In the genomic region with DNA sequence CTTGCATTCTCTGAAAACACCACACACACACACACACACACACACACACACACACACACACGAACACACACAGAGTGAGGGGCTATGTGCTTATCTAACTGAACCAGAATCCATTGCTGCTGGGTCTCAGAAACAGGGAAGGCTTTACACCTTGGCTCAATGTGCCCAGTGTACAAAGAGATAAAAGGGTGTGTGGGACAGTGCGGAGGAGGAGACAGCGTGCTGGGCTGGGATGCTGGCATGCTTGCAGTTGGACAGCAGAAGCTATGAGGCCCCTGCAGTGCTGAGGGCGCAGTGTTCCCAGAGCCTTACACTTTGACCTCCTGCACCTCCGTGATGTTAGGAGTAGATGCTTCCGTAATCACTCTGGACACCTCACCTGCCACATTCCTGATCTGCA, we compare ENCODE assay signal across 14 mouse cellular contexts. TPM values are rescaled to one million over a fixed set of nuclear protein-coding genes. Genes with fewer than 3 reads are reported as not detected.
DNase-seq lines count a peak whose midpoint lies in the region; ATAC-seq and TF ChIP-seq lines count a peak whose summit lies in the region.
"Had no signal": no experiment of that assay in that cellular context is flagged by ENCODE, and none has a peak within 500 bp of the region (broad histone marks: within the 10 kb centered on the region; RNA-seq: fewer than 3 reads in every experiment).

No protein-coding gene starts in this region.

- TF ChIP-seq CTCF in gastrocnemius, adult 2 months (IDR thresholded peaks at IDR 0.05), result no peak
- no peak for TF ChIP-seq CTCF in G1E (IDR thresholded peaks at IDR 0.05; ENCODE audit: low read depth, low read length)
- TF ChIP-seq CTCF in intestine, postnatal 0 days (IDR thresholded peaks at IDR 0.05; ENCODE audit: low read depth), result no peak
- no peak for TF ChIP-seq CTCF in hindbrain, postnatal 0 days (IDR thresholded peaks at IDR 0.05; ENCODE audit: low read depth)

- H3K9ac ChIP-seq in intestine, postnatal 0 days (ENCODE audit: low read depth, low read length), result no peak overlapping the region
- no peak overlapping the region for H3K9ac ChIP-seq in hindbrain, postnatal 0 days (replicated peaks; ENCODE audit: low read length)
- H3K9ac ChIP-seq: embryonic facial prominence, embryonic 13.5 days; hindbrain, embryonic 14.5 days had no signal

- DNase-seq in gastrocnemius, adult 2 months, result no peak
- DNase-seq in gastrocnemius, postnatal 10 days, result no peak
- peak; percentile 62 for DNase-seq in G1E (ENCODE audit: low spot score)
- DNase-seq in lung, postnatal 4 days, result no peak
- DNase-seq in frontal cortex, adult 2 months (ENCODE audit: extremely low spot score in 1 of 2, low spot score in 1 of 2), result no peak
- no peak for DNase-seq in hindbrain, postnatal 0 days (ENCODE audit: low spot score)
- DNase-seq: cerebellum, adult 18-20 months; midbrain, embryonic 14.5 days had no signal

- WGBS in intestine, postnatal 0 days, result 54% methylated on average over 6 of the region's 6 CpGs
- whole genome bisulfite sequencing in hindbrain, postnatal 0 days, result 89% methylated on average over 6 of the region's 6 CpGs

- 0 out of 2 replicates have a peak, but pooled peaks cover 2% of the 10 kb centered on the region for H3K27me3 ChIP-seq in G1E (ENCODE audit: insufficient read depth, low read length)
- H3K27me3 ChIP-seq in intestine, postnatal 0 days (replicated peaks; ENCODE audit: control insufficient read depth, insufficient read depth, low read length), result peaks cover 10% of the 10 kb centered on the region
- H3K27me3 ChIP-seq in hindbrain, postnatal 0 days (ENCODE audit: insufficient read depth, low read length), result peaks cover 14% of the 10 kb centered on the region; the same call in 1 of the 2 replicates

- no peaks in the 10 kb centered on the region for H3K36me3 ChIP-seq in G1E (replicated peaks)
- H3K36me3 ChIP-seq in intestine, postnatal 0 days (ENCODE audit: control insufficient read depth, insufficient read depth), result no peaks in the 10 kb centered on the region
- H3K36me3 ChIP-seq in hindbrain, postnatal 0 days (ENCODE audit: insufficient read depth, low read length), result no peaks in the 10 kb centered on the region
- H3K36me3 ChIP-seq: embryonic facial prominence, embryonic 13.5 days had no signal

- H3K9me3 ChIP-seq in G1E (replicated peaks), result peaks cover 8% of the 10 kb centered on the region; the same call in 1 of the 2 replicates
- H3K9me3 ChIP-seq in intestine, postnatal 0 days (ENCODE audit: control insufficient read depth), result no peaks in the 10 kb centered on the region
- no peaks in the 10 kb centered on the region for H3K9me3 ChIP-seq in hindbrain, postnatal 0 days (ENCODE audit: low read length)
- H3K9me3 ChIP-seq: embryonic facial prominence, embryonic 13.5 days had no signal

- intact Hi-C loops in gastrocnemius, adult 2 months (cut with DNase I), result loop anchor here (5.0 kb wide), 1 partner anchor 84 kb away; a partner anchor contains a TSS

- peak overlapping the region; percentile 28 for H3K27ac ChIP-seq in gastrocnemius, adult 2 months
- no peak overlapping the region for H3K27ac ChIP-seq in intestine, postnatal 0 days (ENCODE audit: low read depth, low read length)
- H3K27ac ChIP-seq in hindbrain, postnatal 0 days, result no peak overlapping the region
- H3K27ac ChIP-seq: embryonic facial prominence, embryonic 13.5 days; hindbrain, embryonic 14.5 days; kidney, postnatal 0 days; layer of hippocampus, adult 2 months had no signal

- H3K4me1 ChIP-seq in G1E (ENCODE audit: insufficient read depth, low read depth, low read length), result peaks cover 66% of the 10 kb centered on the region
- no peaks in the 10 kb centered on the region for H3K4me1 ChIP-seq in intestine, postnatal 0 days (replicated peaks; ENCODE audit: control insufficient read depth, insufficient read depth, low read length)
- H3K4me1 ChIP-seq in hindbrain, postnatal 0 days (ENCODE audit: insufficient read depth, low read length), result no peaks in the 10 kb centered on the region
- H3K4me1 ChIP-seq: embryonic facial prominence, embryonic 13.5 days had no signal

- ATAC-seq in G1E (ENCODE audit: extremely low read depth, insufficient number of reproducible peaks, low FRiP score, poor library complexity, severe bottlenecking), result peak; percentile 91
- ATAC-seq in intestine, postnatal 0 days, result peak; percentile 48
- peak; percentile 72 for ATAC-seq in megakaryocyte progenitor cell, adult 5-6 weeks (replicated peaks; ENCODE audit: poor library complexity)
- no peak for ATAC-seq in hindbrain, postnatal 0 days

- no peak overlapping the region for H3K4me2 ChIP-seq in intestine, postnatal 0 days (replicated peaks; ENCODE audit: low read depth)
- no peak overlapping the region for H3K4me2 ChIP-seq in hindbrain, postnatal 0 days (ENCODE audit: low read depth, low read length)
- H3K4me2 ChIP-seq: embryonic facial prominence, embryonic 13.5 days; hindbrain, embryonic 14.5 days had no signal

- H3K4me3 ChIP-seq in gastrocnemius, adult 2 months, result no peak overlapping the region
- H3K4me3 ChIP-seq in G1E (ENCODE audit: low read depth, low read length), result peak overlapping the region; percentile 45; the same call in 1 of the 2 replicates
- H3K4me3 ChIP-seq in intestine, postnatal 0 days (ENCODE audit: low read depth, low read length), result no peak overlapping the region
- no peak overlapping the region for H3K4me3 ChIP-seq in hindbrain, postnatal 0 days (ENCODE audit: low read length)
- H3K4me3 ChIP-seq: embryonic facial prominence, embryonic 13.5 days; layer of hippocampus, adult 2 months had no signal

RNA-seq across cellular contexts. Expression of a gene that starts 38.5 kb away (rescaled TPM):
- 10 to 100 TPM in 1 of 2 experiments, 1 to 10 TPM in 1; 8.9 to 12.5 TPM for total RNA-seq in gastrocnemius, adult 2 months (2021)
- 10 to 100 TPM; 12.0 to 16.2 TPM for total RNA-seq in gastrocnemius, postnatal 10 days (2021)
- 97.6 and 119 TPM in 2 replicates for total RNA-seq in G1E (2014; fragmentation: Nextera tagmentation)
- 90.7 and 101 TPM in 2 replicates for total RNA-seq in G1E (2017)
- polyA plus RNA-seq in G1E (2012), result 19.8 and 34.0 TPM in 2 replicates
- polyA plus RNA-seq in intestine, postnatal 0 days (2015; fragmentation: Nextera tagmentation; extraction: Ambion mirVana), result 16.4 and 18.4 TPM in 2 replicates
- total RNA-seq in megakaryocyte progenitor cell, adult 5-6 weeks (2015), result 78.1 and 96.0 TPM in 2 replicates
- 75.8 and 82.2 TPM in 2 replicates for total RNA-seq in megakaryocyte progenitor cell, adult 5-6 weeks (2017)
- 27.7 and 29.2 TPM in 2 replicates for polyA plus RNA-seq in frontal cortex, adult 2 months (2012; rRNA removed)
- total RNA-seq in hindbrain, postnatal 0 days (2014; rRNA removed), result 72.6 and 90.2 TPM in 2 replicates
- 41.3 and 42.3 TPM in 2 replicates for polyA plus RNA-seq in hindbrain, postnatal 0 days (2015; fragmentation: Nextera tagmentation; extraction: Ambion mirVana)

RNA-seq across cellular contexts. Expression of a gene that starts 47.8 kb away (rescaled TPM):
- total RNA-seq in gastrocnemius, adult 2 months (2021), result not detected
- total RNA-seq in gastrocnemius, postnatal 10 days (2021), result under 1 TPM in 1 of 2 experiments, not detected in 1; 0.43 TPM
- not detected in 2 replicates for total RNA-seq in G1E (2014; fragmentation: Nextera tagmentation)
- 0.05 and 0.35 TPM in 2 replicates for total RNA-seq in G1E (2017)
- not detected in 2 replicates for polyA plus RNA-seq in G1E (2012)
- polyA plus RNA-seq in intestine, postnatal 0 days (2015; fragmentation: Nextera tagmentation; extraction: Ambion mirVana), result 2.0 and 2.2 TPM in 2 replicates
- 4.7 and 10.5 TPM in 2 replicates for total RNA-seq in megakaryocyte progenitor cell, adult 5-6 weeks (2015)
- 1.3 and 5.3 TPM in 2 replicates for total RNA-seq in megakaryocyte progenitor cell, adult 5-6 weeks (2017)
- 1.4 and 1.9 TPM in 2 replicates for polyA plus RNA-seq in frontal cortex, adult 2 months (2012; rRNA removed)
- total RNA-seq in hindbrain, postnatal 0 days (2014; rRNA removed), result not detected in 2 replicates
- polyA plus RNA-seq in hindbrain, postnatal 0 days (2015; fragmentation: Nextera tagmentation; extraction: Ambion mirVana), result 0.54 and 0.80 TPM in 2 replicates
- total RNA-seq: layer of hippocampus, adult 2 months had no signal
